Mouse (Mus musculus): ENCODE results near the gene Taf6. TPM values are rescaled to one million over a fixed set of nuclear protein-coding genes. Genes with fewer than 3 reads are reported as not detected.
"Not testable (repeated sequence)": the region's sequence is repeated elsewhere in the genome, so short reads cannot be mapped to it uniquely, and the experiment has no call there.

Gene Taf6
- 26.5 and 26.7 TPM in 2 replicates for total RNA-seq (2017)

DNA sequence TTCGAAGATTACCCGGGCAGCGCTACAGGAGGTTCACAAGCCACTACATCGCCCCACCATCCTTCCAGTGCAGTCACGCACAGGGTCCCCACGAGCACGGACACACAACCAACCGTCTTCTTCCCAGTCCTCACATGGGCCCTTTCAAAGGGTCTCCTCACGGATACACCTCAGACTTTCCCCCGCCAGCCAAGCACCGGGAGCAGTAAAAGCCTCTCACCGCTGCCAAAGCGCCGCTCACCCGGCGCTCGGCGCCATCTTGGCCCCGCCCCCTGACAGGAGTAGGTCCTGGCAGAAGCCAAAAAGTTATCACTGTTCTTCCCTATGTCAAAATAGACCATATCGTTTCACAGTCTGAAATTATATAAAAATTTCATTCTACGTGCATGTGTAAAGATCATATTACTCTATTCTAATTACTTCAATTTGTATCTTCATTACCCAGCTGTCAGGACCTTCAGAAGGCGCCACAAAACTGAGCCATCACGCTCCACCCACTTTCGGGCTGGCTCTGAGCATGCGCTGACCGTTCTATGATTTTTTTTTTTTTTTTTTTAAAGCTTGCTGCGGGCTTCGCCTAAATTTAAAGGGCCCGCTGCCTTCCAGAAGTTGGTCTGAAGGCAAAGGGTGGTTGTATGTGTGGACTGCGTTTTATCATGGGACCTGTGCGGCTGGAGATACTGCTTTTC, at the start of gene Taf6, which contains the start of gene Cnpy4:
Gene Taf6 (minus strand): TSS at position 502 of the 689 bp plus-strand sequence.
Gene Cnpy4 (plus strand): TSS at position 536 of the 689 bp plus-strand sequence.
- ATAC-seq (ENCODE audit: extremely low read depth, insufficient number of reproducible peaks, low FRiP score, poor library complexity, severe bottlenecking), result peak; percentile 62

- no peak for ATAC-seq (ENCODE audit: extremely low read depth, insufficient number of reproducible peaks, low FRiP score, poor library complexity, severe bottlenecking)
These were observed 47.0 kb upstream of the Taf6 start for GRCm38 (mm10) chr5:138234224-138234623.

DNA sequence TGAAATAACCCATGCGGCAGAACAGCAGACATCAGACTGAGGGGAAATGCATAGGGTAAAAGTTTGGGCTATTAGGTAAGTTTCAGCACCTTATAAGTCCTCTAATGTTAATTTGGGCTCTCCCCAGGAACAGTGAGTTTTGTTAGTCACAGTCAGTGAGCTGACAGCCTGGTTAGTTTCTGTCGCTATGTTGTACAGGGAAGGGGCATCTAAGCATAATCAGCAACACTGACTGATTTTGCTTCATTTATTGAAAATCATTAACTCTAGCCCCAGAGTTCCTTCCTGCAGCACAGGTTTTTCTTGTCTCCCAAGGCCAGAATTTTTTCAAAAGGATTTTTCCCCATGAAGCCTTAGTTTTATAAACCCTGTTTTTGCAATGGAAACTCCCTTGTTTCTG, 46.5 kb upstream of the Taf6 start:
- no peak for ATAC-seq (ENCODE audit: extremely low read depth, insufficient number of reproducible peaks, low FRiP score, poor library complexity, severe bottlenecking)

- no peak for ATAC-seq (ENCODE audit: extremely low read depth, insufficient number of reproducible peaks, low FRiP score, poor library complexity, severe bottlenecking)
These were observed 42.3 kb upstream of the Taf6 start for GRCm38 (mm10) chr5:138229511-138229910.

DNA sequence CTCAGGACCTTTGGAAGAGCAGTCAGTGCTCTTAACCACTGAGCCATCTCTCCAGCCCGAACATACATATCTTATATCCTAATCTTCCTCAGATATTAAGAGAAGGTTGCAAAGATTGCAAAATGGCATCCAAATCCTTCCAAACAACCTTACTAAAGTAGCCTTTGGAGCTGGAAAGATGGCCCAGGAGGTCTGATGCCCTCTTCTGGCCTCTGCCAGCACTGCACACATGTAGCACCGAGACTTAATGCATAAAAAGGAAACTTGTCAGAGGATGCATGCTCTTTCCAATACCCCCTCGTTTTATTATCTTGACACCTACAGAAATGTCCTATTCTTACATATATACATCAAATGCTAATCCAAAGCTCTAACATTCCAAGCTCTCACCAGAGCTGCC, 40.8 kb upstream of the Taf6 start:
- peak; percentile 53 for ATAC-seq (ENCODE audit: extremely low read depth, insufficient number of reproducible peaks, low FRiP score, poor library complexity, severe bottlenecking)

GRCm38 (mm10) chr5:138227367-138227766, 40.1 kb upstream of the Taf6 start:
- ATAC-seq (ENCODE audit: extremely low read depth, insufficient number of reproducible peaks, low FRiP score, poor library complexity, severe bottlenecking), result peak; percentile 56; the same call in 1 of the 2 replicates

- ATAC-seq (ENCODE audit: extremely low read depth, insufficient number of reproducible peaks, low FRiP score, poor library complexity, severe bottlenecking), result no peak
These were observed 39.2 kb upstream of the Taf6 start for GRCm38 (mm10) chr5:138226491-138226890.

- no peak for ATAC-seq (ENCODE audit: extremely low read depth, insufficient number of reproducible peaks, low FRiP score, poor library complexity, severe bottlenecking)
These were observed 38.4 kb upstream of the Taf6 start, which contains the start of gene Nxpe5 for GRCm38 (mm10) chr5:138225700-138226099. Gene Nxpe5 (plus strand): TSS chr5:138225898.

DNA sequence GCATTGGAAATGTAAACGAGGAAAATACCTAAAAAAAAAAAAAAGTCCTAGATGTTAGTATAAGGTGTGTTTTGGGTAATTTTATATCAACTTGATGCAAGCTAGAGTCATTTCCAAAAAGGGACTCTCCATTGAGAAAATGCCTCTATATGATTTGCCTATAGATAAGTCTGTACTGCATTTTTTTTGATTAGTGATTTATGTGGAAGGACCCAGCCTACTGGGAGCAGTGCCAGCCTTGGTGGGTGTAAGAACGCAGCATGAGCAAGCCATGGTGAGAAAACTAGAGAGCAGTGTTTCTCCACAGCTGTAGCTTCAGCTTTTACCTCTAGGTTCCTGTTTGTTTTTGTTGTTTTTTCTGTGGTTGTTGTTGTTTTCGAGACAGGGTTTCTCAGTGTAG, 36.0 kb upstream of the Taf6 start:
- no peak for ATAC-seq (ENCODE audit: extremely low read depth, insufficient number of reproducible peaks, low FRiP score, poor library complexity, severe bottlenecking)

GRCm38 (mm10) chr5:138222111-138222510, 34.9 kb upstream of the Taf6 start:
- peak; percentile 90 for ATAC-seq (ENCODE audit: extremely low read depth, insufficient number of reproducible peaks, low FRiP score, poor library complexity, severe bottlenecking)

- no peak for ATAC-seq (ENCODE audit: extremely low read depth, insufficient number of reproducible peaks, low FRiP score, poor library complexity, severe bottlenecking)
These were observed 32.6 kb upstream of the Taf6 start for GRCm38 (mm10) chr5:138219864-138220263.

GRCm38 (mm10) chr5:138216632-138217031, 29.4 kb upstream of the Taf6 start:
- not testable (repeated sequence) for ATAC-seq (ENCODE audit: extremely low read depth, insufficient number of reproducible peaks, low FRiP score, poor library complexity, severe bottlenecking)

GRCm38 (mm10) chr5:138207873-138208272, 20.6 kb upstream of the Taf6 start:
- ATAC-seq (ENCODE audit: extremely low read depth, insufficient number of reproducible peaks, low FRiP score, poor library complexity, severe bottlenecking), result no peak

GRCm38 (mm10) chr5:138207253-138207652, 20.0 kb upstream of the Taf6 start:
- no peak for ATAC-seq (ENCODE audit: extremely low read depth, insufficient number of reproducible peaks, low FRiP score, poor library complexity, severe bottlenecking)

GRCm38 (mm10) chr5:138202086-138202485, 14.8 kb upstream of the Taf6 start:
- ATAC-seq (ENCODE audit: extremely low read depth, insufficient number of reproducible peaks, low FRiP score, poor library complexity, severe bottlenecking), result no peak

DNA sequence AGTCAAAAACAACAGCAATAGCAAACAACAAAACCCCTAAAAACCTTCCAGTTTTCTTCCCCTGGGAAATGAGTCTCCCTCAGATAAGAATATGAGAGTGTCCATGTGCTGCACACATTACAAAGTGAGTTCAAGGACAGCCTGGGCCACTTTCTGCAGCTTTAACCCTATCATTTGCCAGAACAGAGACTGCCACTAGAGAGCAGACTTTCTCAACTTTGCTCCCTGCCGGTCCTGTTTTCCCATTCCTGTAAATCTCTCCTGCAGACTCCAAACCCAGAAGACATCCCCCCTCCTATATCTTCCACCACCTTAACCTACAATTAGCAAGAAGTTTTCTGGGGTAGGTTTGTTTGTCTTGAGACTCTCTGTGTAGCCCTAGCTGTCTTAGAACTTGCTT, 12.3 kb upstream of the Taf6 start:
- ATAC-seq (ENCODE audit: extremely low read depth, insufficient number of reproducible peaks, low FRiP score, poor library complexity, severe bottlenecking), result no peak

GRCm38 (mm10) chr5:138195463-138195862, 8.2 kb upstream of the Taf6 start:
- ATAC-seq (ENCODE audit: extremely low read depth, insufficient number of reproducible peaks, low FRiP score, poor library complexity, severe bottlenecking), result no peak

DNA sequence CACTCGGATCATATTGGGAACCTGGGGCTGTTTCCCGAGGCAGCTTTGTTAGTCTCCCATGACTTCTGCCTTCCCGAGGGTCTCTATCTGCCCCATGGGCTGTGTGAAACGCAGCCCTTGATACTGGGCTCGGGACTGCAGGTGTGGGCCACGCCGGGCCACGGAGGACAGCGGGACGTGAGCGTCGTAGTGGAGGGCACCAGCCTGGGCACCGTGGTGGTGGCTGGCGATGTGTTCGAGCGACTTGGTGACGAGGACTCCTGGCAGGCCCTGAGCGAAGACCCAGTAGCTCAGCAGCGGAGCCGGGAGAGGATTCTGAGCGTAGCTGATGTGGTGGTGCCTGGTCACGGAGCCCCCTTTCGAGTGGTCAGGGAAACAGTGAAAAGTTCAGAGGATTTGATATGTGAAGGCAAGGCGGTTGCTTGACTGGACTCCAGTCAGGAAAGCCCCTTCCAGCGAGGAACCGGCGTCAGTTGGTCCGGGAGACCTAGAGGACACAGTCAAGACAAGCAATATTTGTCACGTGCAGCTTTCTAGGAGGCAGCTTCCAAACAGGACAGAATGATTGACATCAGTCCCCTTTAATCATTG, 7.6 kb upstream of the Taf6 start:
- no peak for ATAC-seq (ENCODE audit: extremely low read depth, insufficient number of reproducible peaks, low FRiP score, poor library complexity, severe bottlenecking)

GRCm38 (mm10) chr5:138193771-138194727, 6.8 kb upstream of the Taf6 start, which contains the start of gene Mblac1:
Gene Mblac1 (plus strand): TSS chr5:138194314.
- peak; percentile 62; the same call in 1 of the 2 replicates for ATAC-seq (ENCODE audit: extremely low read depth, insufficient number of reproducible peaks, low FRiP score, poor library complexity, severe bottlenecking)

Data from neutrophil, adult 5-6 weeks (primary cell).